Mouse (Mus musculus): ENCODE data around the gene Krba1. TPM values are rescaled to one million over a fixed set of nuclear protein-coding genes. Genes with fewer than 3 reads are reported as not detected.

Krba1 gene
- polyA plus RNA-seq, 1 experiment = 73.5 TPM

DNA sequence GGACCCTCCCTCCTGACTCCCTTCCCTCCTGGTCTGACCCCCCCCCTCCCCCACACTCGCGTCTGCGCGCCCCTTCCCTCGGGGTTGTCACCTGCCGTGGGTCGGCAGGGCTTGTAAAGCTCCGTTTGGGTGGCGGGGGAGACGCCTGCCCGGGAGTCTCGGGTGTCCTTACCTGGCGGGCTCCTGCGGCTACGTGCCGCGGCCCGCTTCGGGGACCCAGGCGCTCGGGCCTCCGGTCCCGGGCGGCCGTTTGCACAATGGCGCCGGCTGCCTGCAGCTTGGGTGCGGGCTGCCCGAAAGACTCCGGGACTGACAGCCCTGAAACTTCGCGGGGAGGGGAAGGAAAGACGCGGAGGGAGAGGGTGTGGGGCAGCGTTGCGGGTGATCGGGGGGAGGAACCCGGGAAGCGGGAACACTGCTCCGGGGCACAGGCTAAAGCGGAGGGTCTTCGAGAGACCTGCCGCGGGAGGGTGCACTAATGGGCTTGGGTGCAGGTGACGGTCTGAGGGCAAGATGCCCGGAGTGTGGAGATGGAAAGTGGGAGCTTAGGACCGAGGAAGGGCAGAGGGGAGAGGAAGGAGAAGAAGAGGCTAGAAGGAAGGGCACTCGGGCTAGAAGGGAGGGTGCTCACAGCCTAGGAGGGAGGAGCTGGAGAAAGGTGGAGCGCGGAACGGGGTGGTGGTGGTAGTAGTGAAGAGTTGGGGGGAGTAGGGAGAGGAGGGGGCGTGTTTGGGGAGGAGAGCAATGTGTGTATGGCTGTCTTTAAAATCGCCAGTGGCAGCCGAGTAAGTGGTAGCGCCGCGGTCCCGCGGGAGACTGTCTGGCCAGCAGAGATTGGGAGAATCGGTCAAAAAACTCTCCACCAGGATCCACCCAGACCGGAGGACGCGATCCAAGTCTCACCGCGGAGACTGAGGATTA is 50.1 kb downstream of the Krba1 start, which contains the start of gene Zfp467:
TSS of gene Zfp467 (minus strand) at position 645 of the 921 bp plus-strand sequence.
- TF ChIP-seq CTCF (IDR thresholded peaks at IDR 0.05; ENCODE audit: borderline replicate concordance, control insufficient read depth, extremely low read depth, insufficient read depth, low read length, poor library complexity) (no peak), POLR2A (IDR thresholded peaks at IDR 0.05; ENCODE audit: control insufficient read depth, extremely low read depth, insufficient read depth, low read length, poor library complexity) (0 out of 2 replicates have a peak, but pooled peaks have one; percentile 8)
- 1% methylated on average over 65 of the region's 65 CpGs for WGBS
- peak; percentile 43 for DNase-seq
- no peaks in the 10 kb centered on the region for H3K36me3 ChIP-seq (ENCODE audit: control insufficient read depth, insufficient read depth, low read length)
- H3K27me3 ChIP-seq (ENCODE audit: control insufficient read depth, insufficient read depth, low read length) = no peaks in the 10 kb centered on the region; the same call in 1 of the 2 replicates
- peak within 1 kb of the TSS; percentile 27; the same call in 1 of the 2 replicates for H3K27ac ChIP-seq (ENCODE audit: control insufficient read depth, insufficient read depth, low read length)
- peak within 1 kb of the TSS; percentile 73 for H3K4me3 ChIP-seq (ENCODE audit: control insufficient read depth, insufficient read depth, low read length)
- H3K4me1 ChIP-seq (replicated peaks; ENCODE audit: control insufficient read depth, insufficient read depth, low read length) = peaks cover 20% of the 10 kb centered on the region

- H3K4me3 ChIP-seq (ENCODE audit: control insufficient read depth, insufficient read depth, low read length) = no peak overlapping the region
- H3K36me3 ChIP-seq (ENCODE audit: control insufficient read depth, insufficient read depth, low read length) = no peaks in the 10 kb centered on the region
- H3K4me1 ChIP-seq (replicated peaks; ENCODE audit: control insufficient read depth, insufficient read depth, low read length) = peaks cover 16% of the 10 kb centered on the region
- TF ChIP-seq CTCF (IDR thresholded peaks at IDR 0.05; ENCODE audit: borderline replicate concordance, control insufficient read depth, extremely low read depth, insufficient read depth, low read length, poor library complexity) (no peak), POLR2A (IDR thresholded peaks at IDR 0.05; ENCODE audit: control insufficient read depth, extremely low read depth, insufficient read depth, low read length, poor library complexity) (no peak)
- no peaks in the 10 kb centered on the region; the same call in 1 of the 2 replicates for H3K27me3 ChIP-seq (ENCODE audit: control insufficient read depth, insufficient read depth, low read length)
- WGBS = 68% methylated on average over 3 of the region's 3 CpGs
- no peak for DNase-seq
- H3K27ac ChIP-seq (ENCODE audit: control insufficient read depth, insufficient read depth, low read length) = no peak overlapping the region
These were observed 50.9 kb downstream of the Krba1 start for GRCm38 (mm10) chr6:48446256-48446655.

- H3K4me3 ChIP-seq (ENCODE audit: control insufficient read depth, insufficient read depth, low read length) = no peak overlapping the region
- no peak overlapping the region for H3K27ac ChIP-seq (ENCODE audit: control insufficient read depth, insufficient read depth, low read length)
- H3K27me3 ChIP-seq (ENCODE audit: control insufficient read depth, insufficient read depth, low read length) = no peaks in the 10 kb centered on the region; the same call in 1 of the 2 replicates
These were observed 51.5 kb downstream of the Krba1 start for GRCm38 (mm10) chr6:48446896-48447295.

GRCm38 (mm10) chr6:48447929-48448328 is 52.5 kb downstream of the Krba1 start, which contains the start of gene Sspo:
Gene Sspo (plus strand): TSS chr6:48448229.
- peaks cover 16% of the 10 kb centered on the region for H3K4me1 ChIP-seq (replicated peaks; ENCODE audit: control insufficient read depth, insufficient read depth, low read length)
- 92% methylated on average over 1 of the region's 1 CpGs for WGBS
- DNase-seq = no peak
- H3K27ac ChIP-seq (ENCODE audit: control insufficient read depth, insufficient read depth, low read length) = no peak within 1 kb of the TSS
- no peak within 1 kb of the TSS for H3K4me3 ChIP-seq (ENCODE audit: control insufficient read depth, insufficient read depth, low read length)
- H3K27me3 ChIP-seq (ENCODE audit: control insufficient read depth, insufficient read depth, low read length) = no peaks in the 10 kb centered on the region; the same call in 1 of the 2 replicates
- no peak for TF ChIP-seq CTCF (IDR thresholded peaks at IDR 0.05; ENCODE audit: borderline replicate concordance, control insufficient read depth, extremely low read depth, insufficient read depth, low read length, poor library complexity)
- TF ChIP-seq POLR2A (IDR thresholded peaks at IDR 0.05; ENCODE audit: control insufficient read depth, extremely low read depth, insufficient read depth, low read length, poor library complexity) = no peak
- no peaks in the 10 kb centered on the region for H3K36me3 ChIP-seq (ENCODE audit: control insufficient read depth, insufficient read depth, low read length)

More at GRCm38 (mm10) chr6:48446896-48447295, 51.5 kb downstream of the Krba1 start:
- 97% methylated on average over 3 of the region's 3 CpGs for WGBS
- H3K36me3 ChIP-seq (ENCODE audit: control insufficient read depth, insufficient read depth, low read length) = no peaks in the 10 kb centered on the region
- TF ChIP-seq CTCF (IDR thresholded peaks at IDR 0.05; ENCODE audit: borderline replicate concordance, control insufficient read depth, extremely low read depth, insufficient read depth, low read length, poor library complexity) (no peak), POLR2A (IDR thresholded peaks at IDR 0.05; ENCODE audit: control insufficient read depth, extremely low read depth, insufficient read depth, low read length, poor library complexity) (no peak)
- H3K4me1 ChIP-seq (replicated peaks; ENCODE audit: control insufficient read depth, insufficient read depth, low read length) = peaks cover 16% of the 10 kb centered on the region
- no peak for DNase-seq

GRCm38 (mm10) chr6:48448527-48448926 is 53.1 kb downstream of the Krba1 start:
- Histone ChIP-seq H3K27ac (ENCODE audit: control insufficient read depth, insufficient read depth, low read length) (no peak overlapping the region), H3K36me3 (ENCODE audit: control insufficient read depth, insufficient read depth, low read length) (no peaks in the 10 kb centered on the region), H3K4me1 (replicated peaks; ENCODE audit: control insufficient read depth, insufficient read depth, low read length) (peaks cover 11% of the 10 kb centered on the region), H3K27me3 (ENCODE audit: control insufficient read depth, insufficient read depth, low read length) (no peaks in the 10 kb centered on the region; the same call in 1 of the 2 replicates), H3K4me3 (ENCODE audit: control insufficient read depth, insufficient read depth, low read length) (no peak overlapping the region)
- no peak for DNase-seq
- TF ChIP-seq POLR2A (IDR thresholded peaks at IDR 0.05; ENCODE audit: control insufficient read depth, extremely low read depth, insufficient read depth, low read length, poor library complexity) (no peak), CTCF (IDR thresholded peaks at IDR 0.05; ENCODE audit: borderline replicate concordance, control insufficient read depth, extremely low read depth, insufficient read depth, low read length, poor library complexity) (no peak)
- WGBS = 83% methylated on average over 7 of the region's 7 CpGs

- H3K27ac ChIP-seq (ENCODE audit: control insufficient read depth, insufficient read depth, low read length) = no peak overlapping the region
- no peaks in the 10 kb centered on the region for H3K27me3 ChIP-seq (ENCODE audit: control insufficient read depth, insufficient read depth, low read length)
- no peak for TF ChIP-seq CTCF (IDR thresholded peaks at IDR 0.05; ENCODE audit: borderline replicate concordance, control insufficient read depth, extremely low read depth, insufficient read depth, low read length, poor library complexity)
- no peak for TF ChIP-seq POLR2A (IDR thresholded peaks at IDR 0.05; ENCODE audit: control insufficient read depth, extremely low read depth, insufficient read depth, low read length, poor library complexity)
- H3K4me3 ChIP-seq (ENCODE audit: control insufficient read depth, insufficient read depth, low read length) = no peak overlapping the region
- no peak for DNase-seq
- H3K36me3 ChIP-seq (ENCODE audit: control insufficient read depth, insufficient read depth, low read length) = no peaks in the 10 kb centered on the region
- 0 out of 2 replicates have a peak, but pooled peaks cover under 1% of the 10 kb centered on the region for H3K4me1 ChIP-seq (replicated peaks; ENCODE audit: control insufficient read depth, insufficient read depth, low read length)
- 100% methylated on average over 1 of the region's 1 CpGs for WGBS
These were observed 56.8 kb downstream of the Krba1 start for GRCm38 (mm10) chr6:48452151-48452550.
